Mouse (Mus musculus): ENCODE results near the gene Pik3r1.

GRCm38 (mm10) chr13:101678984-101679383 lies 89.0 kb downstream of the Pik3r1 start:
- no peak for TF ChIP-seq CTCF (IDR thresholded peaks at IDR 0.05; ENCODE audit: insufficient read depth, low read length)
- no peak for TF ChIP-seq POLR2A (IDR thresholded peaks at IDR 0.05; ENCODE audit: borderline replicate concordance, extremely low read depth, low read depth, low read length)
